Mouse (Mus musculus) heart, embryonic 12.5 days (tissue): ENCODE measurements around the gene Hist1h2ab. TPM values are rescaled to one million over a fixed set of nuclear protein-coding genes. Genes with fewer than 3 reads are reported as not detected.

ENCODE experiments used
- microRNA-seq: library from miRNA; unstranded; fragments of <30 nt; microRNA quantifications from one replicate; pipeline ENCODE4, GENCODE M21; 2017
- polyA plus RNA-seq: library from polyadenylated mRNA; unstranded; fragments of >200 nt; fragmentation: Nextera tagmentation; extraction: Ambion mirVana; gene quantifications from 2 replicates; pipeline ENCODE4 v1.2.1, GENCODE M21; 2016

Gene Hist1h2ab
- polyA plus RNA-seq, 1 experiment from 2014 or later: 16.7 TPM

Small RNA genes lying within 50 kb of the gene (microRNA-seq; reads per million reads assigned to microRNA genes)
- gene Gm44314 (not detected), gene Gm44484 (not detected)

Other genes with a start within 250 kb of the Hist1h2ab start
- 4.4 and 5.2 TPM in 2 replicates for gene Hist1h4h, start 220.1 kb upstream of the Hist1h2ab start, polyA plus RNA-seq
- 2.7 and 7.0 TPM in 2 replicates for gene Hist1h2af, start 217.2 kb upstream of the Hist1h2ab start, polyA plus RNA-seq
- 3.9 and 4.0 TPM in 2 replicates for gene Hist1h3g, start 215.7 kb upstream of the Hist1h2ab start, polyA plus RNA-seq
- 0.26 and 0.28 TPM in 2 replicates for gene Hist1h2bh, start 207.7 kb upstream of the Hist1h2ab start, polyA plus RNA-seq
- gene Hist1h3f, start 207.1 kb upstream of the Hist1h2ab start, polyA plus RNA-seq: 0.32 and 0.36 TPM in 2 replicates
- 0.95 TPM in 1 of 2 replicates, not detected in the other for gene Hist1h4f, start 199.5 kb upstream of the Hist1h2ab start, polyA plus RNA-seq
- gene Hist1h1d, start 197.9 kb upstream of the Hist1h2ab start, polyA plus RNA-seq: 0.21 and 0.26 TPM in 2 replicates
- 1.7 and 2.1 TPM in 2 replicates for gene Hist1h3e, start 188.8 kb upstream of the Hist1h2ab start, polyA plus RNA-seq
- 40.3 and 45.8 TPM in 2 replicates for gene Hist1h2ae, start 179.9 kb upstream of the Hist1h2ab start, polyA plus RNA-seq
- 4.5 and 4.8 TPM in 2 replicates for gene Hist1h2bg, start 179.7 kb upstream of the Hist1h2ab start, polyA plus RNA-seq
- gene Hist1h2bf, start 176.9 kb upstream of the Hist1h2ab start, polyA plus RNA-seq: 1.5 and 2.0 TPM in 2 replicates
- gene Hist1h2ad, start 176.7 kb upstream of the Hist1h2ab start, polyA plus RNA-seq: 1.1 and 2.3 TPM in 2 replicates
- gene Hist1h3d, start 175.4 kb upstream of the Hist1h2ab start, polyA plus RNA-seq: 1.4 and 1.6 TPM in 2 replicates
- gene Hist1h4d, start 169.5 kb upstream of the Hist1h2ab start, polyA plus RNA-seq: 43.5 and 46.9 TPM in 2 replicates
- 1.2 and 2.0 TPM in 2 replicates for gene Hist1h2be, start 130.0 kb upstream of the Hist1h2ab start, polyA plus RNA-seq
- 10.6 and 11.6 TPM in 2 replicates for gene Hist1h1e, start 128.6 kb upstream of the Hist1h2ab start, polyA plus RNA-seq
- gene Hist1h2ac, start 67.2 kb upstream of the Hist1h2ab start, polyA plus RNA-seq: 0.70 and 0.78 TPM in 2 replicates
- gene Hist1h2bc, start 66.9 kb upstream of the Hist1h2ab start, polyA plus RNA-seq: 43.6 and 49.5 TPM in 2 replicates
- not detected in 2 replicates for gene Hist1h1t, start 55.3 kb upstream of the Hist1h2ab start, polyA plus RNA-seq
- 2.7 and 3.5 TPM in 2 replicates for gene Hist1h4c, start 52.7 kb upstream of the Hist1h2ab start, polyA plus RNA-seq
- gene Hfe, start 40.3 kb upstream of the Hist1h2ab start, polyA plus RNA-seq: 10.5 and 13.2 TPM in 2 replicates
- 36.5 and 41.9 TPM in 2 replicates for gene Hist1h1c, start 12.3 kb upstream of the Hist1h2ab start, polyA plus RNA-seq
- 3.0 and 5.1 TPM in 2 replicates for gene Hist1h3c, start 5.5 kb upstream of the Hist1h2ab start, polyA plus RNA-seq
- gene Hist1h2bb, start 4.4 kb upstream of the Hist1h2ab start, polyA plus RNA-seq: 0.88 and 1.4 TPM in 2 replicates
- 3.4 and 3.5 TPM in 2 replicates for gene Hist1h3b, start 1.1 kb downstream of the Hist1h2ab start, polyA plus RNA-seq
- gene Hist1h4b, start 5.9 kb downstream of the Hist1h2ab start, polyA plus RNA-seq: 2.1 and 2.3 TPM in 2 replicates
- not detected in 2 replicates for gene Hist1h4a, start 10.1 kb downstream of the Hist1h2ab start, polyA plus RNA-seq
- 1.7 and 3.5 TPM in 2 replicates for gene Hist1h3a, start 11.3 kb downstream of the Hist1h2ab start, polyA plus RNA-seq
- 0.54 and 1.4 TPM in 2 replicates for gene Hist1h1a, start 12.5 kb downstream of the Hist1h2ab start, polyA plus RNA-seq
- 0.13 TPM in 1 of 2 replicates, not detected in the other for gene Trim38, start 18.8 kb downstream of the Hist1h2ab start, polyA plus RNA-seq
- gene Slc17a2, start 55.9 kb downstream of the Hist1h2ab start, polyA plus RNA-seq: not detected in 2 replicates
- not detected in 2 replicates for gene Slc17a3, start 88.3 kb downstream of the Hist1h2ab start, polyA plus RNA-seq
- gene Slc17a1, start 116.6 kb downstream of the Hist1h2ab start, polyA plus RNA-seq: not detected in 2 replicates
- not detected in 2 replicates for gene Slc17a4, start 163.9 kb downstream of the Hist1h2ab start, polyA plus RNA-seq
- gene Hist1h2ba, start 183.0 kb downstream of the Hist1h2ab start, polyA plus RNA-seq: not detected in 2 replicates
- gene Hist1h2aa, start 183.3 kb downstream of the Hist1h2ab start, polyA plus RNA-seq: not detected in 2 replicates
- not detected in 2 replicates for gene Scgn, start 240.1 kb downstream of the Hist1h2ab start, polyA plus RNA-seq